Mouse (Mus musculus): ENCODE data around the gene Gm20509. TPM values are rescaled to one million over a fixed set of nuclear protein-coding genes. Genes with fewer than 3 reads are reported as not detected.
"Not testable (repeated sequence)": the region's sequence is repeated elsewhere in the genome, so short reads cannot be mapped to it uniquely, and the experiment has no call there.

Gm20509 gene
- not detected for total RNA-seq (2021)
- long read RNA-seq, experiment 1, result 0 reads
- long read RNA-seq, experiment 2, result 0 reads

- intact Hi-C loops (cut with DNase I), result no loop called here
- Histone ChIP-seq H3K4me3 (peak within 1 kb of the TSS; percentile 48), H3K27ac (no peak within 1 kb of the TSS)
- no peak for TF ChIP-seq CTCF (IDR thresholded peaks at IDR 0.05)
- no peak for DNase-seq (ENCODE audit: extremely low spot score in 1 of 2, low spot score in 2 of 2)
Observed at GRCm38 (mm10) chr9:73102181-73102580, at the start of gene Gm20509. Gene Gm20509 (plus strand): TSS chr9:73102470.

- H3K4me3 ChIP-seq, result no peak overlapping the region
- TF ChIP-seq CTCF (IDR thresholded peaks at IDR 0.05), result no peak
- intact Hi-C loops (cut with DNase I), result no loop called here
- DNase-seq (ENCODE audit: extremely low spot score in 1 of 2, low spot score in 2 of 2), result no peak
- H3K27ac ChIP-seq, result no peak overlapping the region
Observed at GRCm38 (mm10) chr9:73055441-73055911, 46.8 kb upstream of the Gm20509 start.

- intact Hi-C loops (cut with DNase I), result no loop called here
- Histone ChIP-seq H3K4me3 (no peak overlapping the region), H3K27ac (no peak overlapping the region)
- no peak for DNase-seq (ENCODE audit: extremely low spot score in 1 of 2, low spot score in 2 of 2)
- no peak for TF ChIP-seq CTCF (IDR thresholded peaks at IDR 0.05)
Observed at GRCm38 (mm10) chr9:73059224-73059623, 43.0 kb upstream of the Gm20509 start.

GRCm38 (mm10) chr9:73063621-73064290, 38.5 kb upstream of the Gm20509 start:
- no peak for TF ChIP-seq CTCF (IDR thresholded peaks at IDR 0.05)
- intact Hi-C loops (cut with DNase I), result no loop called here
- H3K4me3 ChIP-seq, result no peak overlapping the region
- H3K27ac ChIP-seq, result no peak overlapping the region
- DNase-seq (ENCODE audit: extremely low spot score in 1 of 2, low spot score in 2 of 2), result no peak

GRCm38 (mm10) chr9:73067086-73067485, 35.2 kb upstream of the Gm20509 start:
- TF ChIP-seq CTCF (IDR thresholded peaks at IDR 0.05), result no peak
- Histone ChIP-seq H3K4me3 (no peak overlapping the region), H3K27ac (no peak overlapping the region)
- intact Hi-C loops (cut with DNase I), result no loop called here
- DNase-seq (ENCODE audit: extremely low spot score in 1 of 2, low spot score in 2 of 2), result no peak

- DNase-seq (ENCODE audit: extremely low spot score in 1 of 2, low spot score in 2 of 2), result peak; percentile 32 to 64
- Histone ChIP-seq H3K4me3 (no peak overlapping the region), H3K27ac (no peak overlapping the region)
- intact Hi-C loops (cut with DNase I), result no loop called here
- no peak for TF ChIP-seq CTCF (IDR thresholded peaks at IDR 0.05)
Observed at GRCm38 (mm10) chr9:73068230-73068679, 34.0 kb upstream of the Gm20509 start.

- DNase-seq (ENCODE audit: extremely low spot score in 1 of 2, low spot score in 2 of 2), result no peak
- TF ChIP-seq CTCF (IDR thresholded peaks at IDR 0.05), result no peak; the same call in 1 of the 2 replicates
- H3K27ac ChIP-seq, result no peak overlapping the region
- intact Hi-C loops (cut with DNase I), result no loop called here
- H3K4me3 ChIP-seq, result no peak overlapping the region
Observed at GRCm38 (mm10) chr9:73068688-73069087, 33.6 kb upstream of the Gm20509 start.

- intact Hi-C loops (cut with DNase I), result no loop called here
- TF ChIP-seq CTCF (IDR thresholded peaks at IDR 0.05), result peak; percentile 35
- Histone ChIP-seq H3K4me3 (no peak overlapping the region), H3K27ac (no peak overlapping the region)
- no peak for DNase-seq (ENCODE audit: extremely low spot score in 1 of 2, low spot score in 2 of 2)
Observed at GRCm38 (mm10) chr9:73070971-73071659, 31.2 kb upstream of the Gm20509 start.

- intact Hi-C loops (cut with DNase I), result no loop called here
- no peak for TF ChIP-seq CTCF (IDR thresholded peaks at IDR 0.05)
- no peak for DNase-seq (ENCODE audit: extremely low spot score in 1 of 2, low spot score in 2 of 2)
- H3K4me3 ChIP-seq, result no peak overlapping the region
- no peak overlapping the region for H3K27ac ChIP-seq
Observed at GRCm38 (mm10) chr9:73072426-73072825, 29.8 kb upstream of the Gm20509 start.

GRCm38 (mm10) chr9:73073169-73073568, 29.1 kb upstream of the Gm20509 start:
- H3K4me3 ChIP-seq, result no peak overlapping the region
- intact Hi-C loops (cut with DNase I), result no loop called here
- no peak for DNase-seq (ENCODE audit: extremely low spot score in 1 of 2, low spot score in 2 of 2)
- no peak overlapping the region for H3K27ac ChIP-seq
- TF ChIP-seq CTCF (IDR thresholded peaks at IDR 0.05), result no peak

GRCm38 (mm10) chr9:73079349-73079748, 22.9 kb upstream of the Gm20509 start:
- intact Hi-C loops (cut with DNase I); H3K4me3 ChIP-seq; DNase-seq (ENCODE audit: extremely low spot score in 1 of 2, low spot score in 2 of 2); H3K27ac ChIP-seq: not testable (repeated sequence)

- H3K27ac ChIP-seq, result no peak overlapping the region
- intact Hi-C loops (cut with DNase I), result no loop called here
- no peak for DNase-seq (ENCODE audit: extremely low spot score in 1 of 2, low spot score in 2 of 2)
- H3K4me3 ChIP-seq, result no peak overlapping the region
- TF ChIP-seq CTCF (IDR thresholded peaks at IDR 0.05), result no peak
Observed at GRCm38 (mm10) chr9:73079801-73080325, 22.4 kb upstream of the Gm20509 start.
